Mouse (Mus musculus): ENCODE results near the gene Macf1.

GRCm38 (mm10) chr4:123337693-123338092 lies 346.5 kb downstream of the Macf1 start:
- no peak for TF ChIP-seq POLR2A (IDR thresholded peaks at IDR 0.05; ENCODE audit: low read depth, low read length)
- TF ChIP-seq CTCF (IDR thresholded peaks at IDR 0.05; ENCODE audit: extremely low read depth, insufficient read length, insufficient replicate concordance, low read depth, low read length), result no peak
